29 mouse cellular contexts compared by ENCODE assay signal in the genomic region with DNA sequence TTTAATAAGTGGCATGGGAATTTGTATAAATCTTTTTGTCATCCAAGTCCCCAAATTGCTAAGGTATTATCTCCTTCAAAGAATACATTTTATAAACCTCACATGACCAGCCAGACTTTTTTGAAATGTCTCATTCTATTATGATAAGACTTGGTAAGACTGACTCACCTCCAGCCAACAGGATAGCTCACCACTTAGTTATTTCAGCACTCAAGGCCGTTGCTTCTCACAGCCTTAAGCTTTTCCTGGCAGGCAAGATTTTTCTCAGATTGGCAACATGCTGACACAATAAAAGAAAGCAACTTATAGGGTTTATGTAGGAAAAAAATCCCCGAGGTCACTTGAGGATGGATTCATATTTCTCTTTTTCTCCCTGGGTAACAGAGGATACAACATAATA.
DNase-seq lines count a peak whose midpoint lies in the region; ATAC-seq and TF ChIP-seq lines count a peak whose summit lies in the region.
"Had no signal": no experiment of that assay in that cellular context is flagged by ENCODE, and none has a peak within 500 bp of the region (broad histone marks: within the 10 kb centered on the region; RNA-seq: fewer than 3 reads in every experiment).

No protein-coding gene starts in this region.

- no peak for TF ChIP-seq CTCF in Patski (IDR thresholded peaks at IDR 0.05)

- in situ Hi-C loops in Patski (cut with MboI; ENCODE audit: low pct_unique_long_range_greater_than_20kb): no loop called here

- ATAC-seq in embryonic facial prominence, embryonic 14.5 days (ENCODE audit: low read depth): no peak
- ATAC-seq in Patski: peak; percentile 57
- ATAC-seq in kidney, embryonic 16.5 days (ENCODE audit: low FRiP score, low TSS enrichment): no peak
- ATAC-seq: forebrain, embryonic 14.5 days; forebrain, postnatal 0 days; hindbrain, embryonic 16.5 days; intestine, embryonic 15.5 days had no signal

- H3K36me3 ChIP-seq in embryonic facial prominence, embryonic 14.5 days (ENCODE audit: control insufficient read depth, insufficient read depth, low read length): no peaks in the 10 kb centered on the region
- H3K36me3 ChIP-seq in embryonic facial prominence, embryonic 10.5 days (replicated peaks): no peaks in the 10 kb centered on the region
- no peaks in the 10 kb centered on the region for H3K36me3 ChIP-seq in kidney, embryonic 16.5 days (ENCODE audit: insufficient read depth, low read length)
- H3K36me3 ChIP-seq: embryonic facial prominence, embryonic 13.5 days; G1E; heart, embryonic 12.5 days; heart, embryonic 15.5 days; hindbrain, embryonic 10.5 days; hindbrain, embryonic 13.5 days; intestine, embryonic 15.5 days had no signal

- no peak overlapping the region for H3K9ac ChIP-seq in embryonic facial prominence, embryonic 14.5 days (ENCODE audit: low read depth, low read length)
- no peak overlapping the region for H3K9ac ChIP-seq in kidney, embryonic 16.5 days (replicated peaks; ENCODE audit: low read length)
- H3K9ac ChIP-seq: embryonic facial prominence, embryonic 13.5 days; forebrain, postnatal 0 days; heart, embryonic 12.5 days; heart, embryonic 15.5 days; hindbrain, embryonic 13.5 days; intestine, embryonic 15.5 days had no signal

- CTCF ChIA-PET in Patski (lab: Charles Lee): no interaction called here

- H3K9me3 ChIP-seq in embryonic facial prominence, embryonic 14.5 days (ENCODE audit: control insufficient read depth, low read length): no peaks in the 10 kb centered on the region
- H3K9me3 ChIP-seq in embryonic facial prominence, embryonic 10.5 days: no peaks in the 10 kb centered on the region
- no peaks in the 10 kb centered on the region for H3K9me3 ChIP-seq in kidney, embryonic 16.5 days (ENCODE audit: low read length)
- H3K9me3 ChIP-seq: embryonic facial prominence, embryonic 13.5 days; G1E; heart, embryonic 12.5 days; heart, embryonic 15.5 days; hindbrain, embryonic 10.5 days; hindbrain, embryonic 13.5 days; intestine, embryonic 15.5 days had no signal

- H3K4me1 ChIP-seq in embryonic facial prominence, embryonic 14.5 days (ENCODE audit: control insufficient read depth, insufficient read depth, low read length): no peaks in the 10 kb centered on the region
- H3K4me1 ChIP-seq in embryonic facial prominence, embryonic 10.5 days: no peaks in the 10 kb centered on the region
- H3K4me1 ChIP-seq in kidney, embryonic 16.5 days (ENCODE audit: insufficient read depth, low read length): no peaks in the 10 kb centered on the region
- H3K4me1 ChIP-seq: embryonic facial prominence, embryonic 13.5 days; heart, embryonic 12.5 days; heart, embryonic 15.5 days; hindbrain, embryonic 10.5 days; hindbrain, embryonic 13.5 days; intestine, embryonic 15.5 days had no signal

- H3K27ac ChIP-seq in embryonic facial prominence, embryonic 14.5 days (replicated peaks; ENCODE audit: low read depth, low read length): no peak overlapping the region
- no peak overlapping the region for H3K27ac ChIP-seq in embryonic facial prominence, embryonic 10.5 days (replicated peaks)
- H3K27ac ChIP-seq in kidney, embryonic 16.5 days (ENCODE audit: low read length): no peak overlapping the region
- H3K27ac ChIP-seq: embryonic facial prominence, embryonic 13.5 days; heart, embryonic 15.5 days; hindbrain, embryonic 10.5 days; hindbrain, embryonic 13.5 days; intestine, embryonic 15.5 days had no signal

- no peaks in the 10 kb centered on the region for H3K27me3 ChIP-seq in embryonic facial prominence, embryonic 14.5 days (replicated peaks; ENCODE audit: control insufficient read depth, insufficient read depth, low read length)
- no peaks in the 10 kb centered on the region for H3K27me3 ChIP-seq in embryonic facial prominence, embryonic 10.5 days (replicated peaks; ENCODE audit: low read depth, poor library complexity, severe bottlenecking)
- H3K27me3 ChIP-seq in Patski: peaks cover 4% of the 10 kb centered on the region
- H3K27me3 ChIP-seq in kidney, embryonic 16.5 days (ENCODE audit: insufficient read depth, low read length): no peaks in the 10 kb centered on the region
- H3K27me3 ChIP-seq: CH12.LX; embryonic facial prominence, embryonic 13.5 days; heart, embryonic 12.5 days; heart, embryonic 15.5 days; hindbrain, embryonic 13.5 days; intestine, embryonic 15.5 days had no signal

- 56% methylated on average over 2 of the region's 2 CpGs for WGBS in embryonic facial prominence, embryonic 14.5 days
- 82% methylated on average over 2 of the region's 2 CpGs for WGBS in embryonic facial prominence, embryonic 10.5 days
- WGBS in kidney, embryonic 16.5 days: 63% methylated on average over 2 of the region's 2 CpGs

- no peak overlapping the region for H3K4me3 ChIP-seq in embryonic facial prominence, embryonic 14.5 days (ENCODE audit: low read depth, low read length)
- no peak overlapping the region for H3K4me3 ChIP-seq in embryonic facial prominence, embryonic 10.5 days
- H3K4me3 ChIP-seq in kidney, embryonic 16.5 days (ENCODE audit: low read length): no peak overlapping the region
- H3K4me3 ChIP-seq: embryonic facial prominence, embryonic 13.5 days; heart, embryonic 12.5 days; heart, embryonic 15.5 days; hindbrain, embryonic 10.5 days; hindbrain, embryonic 13.5 days; intestine, embryonic 15.5 days had no signal

- DNase-seq in embryonic facial prominence, embryonic 14.5 days (ENCODE audit: low spot score): peak; percentile 19
- no peak for DNase-seq in embryonic facial prominence, embryonic 10.5 days (ENCODE audit: low spot score)
- peak; percentile 66 for DNase-seq in 3T3-L1 (ENCODE audit: low read depth, low spot score)
- peak; percentile 1 for DNase-seq in 416B (ENCODE audit: low read depth)
- no peak for DNase-seq in Patski (ENCODE audit: low read depth, low spot score)
- DNase-seq in frontal cortex, adult 2 months (ENCODE audit: extremely low spot score in 1 of 2, low spot score in 1 of 2): no peak
- no peak for DNase-seq in cerebellum, adult 8-10 months
- DNase-seq: adrenal gland, postnatal 14 days; B cell, adult 2 months; cerebellum, adult 18-20 months; cerebellum, adult 9-11 months; cerebellum, postnatal 25 days; forebrain, postnatal 0 days; gastrocnemius, postnatal 25 days; heart, adult 18-20 months; heart, postnatal 10 days; heart, postnatal 36 days; kidney, adult 11 months had no signal

- POLR2A ChIA-PET in Patski (lab: Charles Lee): no interaction called here

- no peak overlapping the region for H3K4me2 ChIP-seq in embryonic facial prominence, embryonic 14.5 days (ENCODE audit: low read depth, low read length)
- no peak overlapping the region for H3K4me2 ChIP-seq in kidney, embryonic 16.5 days (replicated peaks; ENCODE audit: low read depth, low read length)
- H3K4me2 ChIP-seq: embryonic facial prominence, embryonic 13.5 days; heart, embryonic 12.5 days; heart, embryonic 15.5 days; hindbrain, embryonic 13.5 days; intestine, embryonic 15.5 days had no signal

Comparison
In these comparisons a context has a peak if more than half of its experiments do, and no peak if none do; other contexts are left out.
1. DNase-seq: peak in embryonic facial prominence, embryonic 14.5 days (single experiment), 3T3-L1 (single experiment) and 416B (single experiment); none in embryonic facial prominence, embryonic 10.5 days (single experiment), Patski (single experiment), frontal cortex, adult 2 months (0 of 2) and cerebellum, adult 8-10 months (single experiment).